Mouse (Mus musculus) WW6 (cell line): ENCODE measurements around the gene Gm21708.
"Not testable (repeated sequence)": the region's sequence is repeated elsewhere in the genome, so short reads cannot be mapped to it uniquely, and the experiment has no call there.

Experiments
- DNase-seq: peaks from one replicate; pipeline ENCODE4 v3.0.0-alpha.2; 2013; ENCODE audit warnings: low read depth, low spot score

The Gm21708 gene

DNA sequence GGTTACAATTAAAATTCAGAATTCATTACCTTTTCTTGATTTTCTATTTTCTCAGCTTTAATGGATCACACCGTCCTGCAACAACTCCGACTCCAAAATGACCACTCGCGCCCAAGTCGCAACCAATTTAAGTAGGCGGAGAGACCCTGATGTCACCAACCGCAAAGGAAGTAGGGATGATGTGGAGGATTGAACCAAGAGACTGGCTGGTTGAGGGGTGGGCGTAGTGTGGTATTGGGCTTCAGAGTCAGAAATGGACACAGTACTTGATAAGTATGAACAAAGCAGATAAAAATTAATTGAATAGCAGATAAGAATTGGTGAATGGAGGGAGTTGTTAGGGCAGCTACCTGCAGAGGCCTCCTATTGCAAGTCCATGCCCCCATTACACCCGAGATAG lies at the start of gene Gm21708, which contains the start of gene Gm21704:
TSS of gene Gm21708 (minus strand) at position 101 of the 400 bp plus-strand sequence.
TSS of gene Gm21704 (minus strand) at position 101 of the 400 bp plus-strand sequence.
- DNase-seq, result not testable (repeated sequence)
